Mouse (Mus musculus) testis, postnatal 10 days (tissue): ENCODE measurements around the gene Ripor3.

Experiments used
- DNase-seq: peaks from one replicate; pipeline ENCODE4 v3.0.0; 2021; ENCODE audit warnings: low spot score

Gene Ripor3

GRCm38 (mm10) chr2:167930975-167931374, 79.4 kb downstream of the Ripor3 start:
- DNase-seq, result no peak
